Mouse (Mus musculus): ENCODE measurements around the gene Prl2c2. TPM values are rescaled to one million over a fixed set of nuclear protein-coding genes. Genes with fewer than 3 reads are reported as not detected.
"Not testable (repeated sequence)": the region's sequence is repeated elsewhere in the genome, so short reads cannot be mapped to it uniquely, and the experiment has no call there.

Gene Prl2c2
- 0.43 TPM in 1 of 2 replicates, not detected in the other for polyA plus RNA-seq (2015; fragmentation: Nextera tagmentation; extraction: Ambion mirVana)

DNA sequence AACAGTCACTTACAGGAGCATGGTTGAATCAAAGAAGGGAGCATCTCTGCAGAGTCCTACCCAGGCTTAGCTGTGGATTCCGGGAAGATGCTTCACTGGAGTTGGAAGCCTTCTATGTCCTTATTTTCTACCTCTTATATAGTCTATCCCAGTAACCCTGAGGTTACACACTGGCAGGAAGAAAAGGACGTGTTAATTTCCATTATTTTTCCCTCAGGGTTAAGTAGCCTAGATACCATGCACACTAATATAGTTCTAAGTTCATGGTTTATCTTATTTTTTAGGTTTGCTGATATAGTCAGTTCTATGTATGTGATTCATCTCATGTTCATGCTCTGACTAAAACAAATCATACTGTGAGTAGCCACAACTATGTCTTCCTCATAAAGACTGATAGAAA lies at the start of gene Prl2c2:
TSS of gene Prl2c2 (minus strand) at position 101 of the 400 bp plus-strand sequence.
- ATAC-seq (ENCODE audit: insufficient read depth, low FRiP score); H3K4me1 ChIP-seq (ENCODE audit: control insufficient read depth, insufficient read depth, low read length); H3K4me3 ChIP-seq (replicated peaks; ENCODE audit: low read length); H3K27ac ChIP-seq (ENCODE audit: low read length); H3K9ac ChIP-seq (ENCODE audit: low read length); H3K9me3 ChIP-seq (replicated peaks; ENCODE audit: control insufficient read depth, low read length); H3K4me2 ChIP-seq (ENCODE audit: low read depth, low read length); H3K27me3 ChIP-seq (ENCODE audit: control insufficient read depth, insufficient read depth, low read length); H3K36me3 ChIP-seq (ENCODE audit: control insufficient read depth, insufficient read depth, low read length): not testable (repeated sequence)
- 45% methylated on average over 2 of the region's 2 CpGs for WGBS

DNA sequence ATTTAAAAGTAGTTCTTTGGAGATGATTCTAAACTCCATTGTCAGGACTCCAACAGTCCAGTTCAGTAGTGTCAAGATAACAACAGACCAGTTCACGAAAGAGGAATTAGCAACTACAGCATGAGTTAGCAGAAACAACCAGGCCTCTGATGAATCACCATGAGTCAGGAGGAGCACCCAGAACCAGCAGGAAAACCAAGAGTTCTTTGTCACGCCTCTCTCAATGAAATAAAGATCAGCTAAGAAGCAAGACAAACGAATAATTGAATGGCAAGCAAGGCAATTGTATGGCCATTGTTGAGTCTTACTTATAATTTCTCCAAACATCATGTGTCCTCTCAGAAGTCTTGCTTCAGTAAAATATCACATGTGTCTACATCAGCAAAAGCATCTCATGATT lies 20.7 kb upstream of the Prl2c2 start:
- H3K27me3 ChIP-seq (ENCODE audit: control insufficient read depth, insufficient read depth, low read length); H3K4me3 ChIP-seq (replicated peaks; ENCODE audit: low read length); ATAC-seq (ENCODE audit: insufficient read depth, low FRiP score); H3K36me3 ChIP-seq (ENCODE audit: control insufficient read depth, insufficient read depth, low read length); H3K4me1 ChIP-seq (ENCODE audit: control insufficient read depth, insufficient read depth, low read length); H3K4me2 ChIP-seq (ENCODE audit: low read depth, low read length); H3K27ac ChIP-seq (ENCODE audit: low read length); H3K9me3 ChIP-seq (replicated peaks; ENCODE audit: control insufficient read depth, low read length); H3K9ac ChIP-seq (ENCODE audit: low read length): not testable (repeated sequence)
- WGBS, result 64% methylated on average over 3 of the region's 3 CpGs

DNA sequence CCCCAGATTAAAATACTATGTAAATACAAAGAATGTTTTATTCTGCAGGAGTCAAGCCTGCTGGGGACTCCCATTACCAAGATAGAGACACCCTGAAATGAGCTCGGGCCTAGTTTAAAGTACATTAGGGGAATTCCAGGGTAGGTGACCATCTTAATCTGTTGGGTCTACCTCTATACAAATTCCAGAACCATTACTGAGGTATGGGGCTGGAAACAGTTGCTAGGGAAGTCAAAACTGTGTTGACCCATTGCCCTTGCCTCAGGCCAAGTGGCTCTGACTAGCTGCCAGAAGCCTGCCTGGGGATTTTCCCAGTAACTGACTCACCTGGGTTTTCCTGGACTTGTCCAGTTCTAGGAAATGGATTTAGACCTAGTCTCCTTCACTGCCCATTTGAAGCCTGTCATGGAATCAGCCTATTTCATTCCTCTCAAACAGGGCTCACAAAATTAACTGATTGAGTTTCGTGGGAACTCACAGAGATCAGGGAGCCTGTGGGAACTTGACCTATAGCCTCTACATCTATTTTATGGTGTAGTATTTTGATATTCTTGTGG lies 8.9 kb upstream of the Prl2c2 start:
- not testable (repeated sequence) for H3K4me3 ChIP-seq (replicated peaks; ENCODE audit: low read length); ATAC-seq (ENCODE audit: insufficient read depth, low FRiP score); H3K27ac ChIP-seq (ENCODE audit: low read length); H3K4me2 ChIP-seq (ENCODE audit: low read depth, low read length); H3K4me1 ChIP-seq (ENCODE audit: control insufficient read depth, insufficient read depth, low read length); H3K9ac ChIP-seq (ENCODE audit: low read length); H3K36me3 ChIP-seq (ENCODE audit: control insufficient read depth, insufficient read depth, low read length); H3K9me3 ChIP-seq (replicated peaks; ENCODE audit: control insufficient read depth, low read length); H3K27me3 ChIP-seq (ENCODE audit: control insufficient read depth, insufficient read depth, low read length)
- 78% methylated on average over 2 of the region's 2 CpGs for WGBS

Other genes starting within 250 kb of the Prl2c2 start
- not detected in 2 replicates for gene Prl2c3, start 205.3 kb downstream of the Prl2c2 start, polyA plus RNA-seq (2015; fragmentation: Nextera tagmentation; extraction: Ambion mirVana)
- not detected in 2 replicates for gene Prl2c5, start 177.3 kb upstream of the Prl2c2 start, polyA plus RNA-seq (2015; fragmentation: Nextera tagmentation; extraction: Ambion mirVana)